In genomic region chr2:27043461-27043860, GRCm38 (mm10) we compare ENCODE assay signal across 8 mouse cellular contexts. TPM values are rescaled to one million over a fixed set of nuclear protein-coding genes. Genes with fewer than 3 reads are reported as not detected.
DNase-seq lines count a peak whose midpoint lies in the region; ATAC-seq and TF ChIP-seq lines count a peak whose summit lies in the region.

No protein-coding gene starts in this region.

- intact Hi-C loops in heart, postnatal 14 days (cut with DNase I), result loop anchor here (1.0 to 5.0 kb wide), 3 partner anchors 34 to 192 kb away; partner anchors contain the start of gene Adamtsl2

- H3K36me3 ChIP-seq in C2C12 (ENCODE audit: control insufficient read depth, insufficient read depth), result no peaks in the 10 kb centered on the region
- no peaks in the 10 kb centered on the region for H3K36me3 ChIP-seq in forebrain, embryonic 15.5 days
- H3K36me3 ChIP-seq in liver, embryonic 16.5 days (ENCODE audit: control insufficient read depth, insufficient read depth), result no peaks in the 10 kb centered on the region

- H3K4me1 ChIP-seq in forebrain, embryonic 15.5 days, result peaks cover 4% of the 10 kb centered on the region; the same call in 1 of the 2 replicates
- H3K4me1 ChIP-seq in liver, embryonic 16.5 days (ENCODE audit: control insufficient read depth, low read depth, low read length), result peaks cover 5% of the 10 kb centered on the region

- H3K79me3 ChIP-seq in C2C12 (ENCODE audit: low read depth), result no peaks in the 10 kb centered on the region

- H3ac ChIP-seq in C2C12 (ENCODE audit: control insufficient read depth, insufficient read length, low read depth), result no peak overlapping the region

- peak; percentile 94 for ATAC-seq in forebrain, embryonic 15.5 days (replicated peaks)
- 0 out of 2 replicates have a peak, but pooled peaks have one; percentile 23 for ATAC-seq in liver, embryonic 16.5 days (ENCODE audit: low read depth)

- H3K9me3 ChIP-seq in forebrain, embryonic 15.5 days, result no peaks in the 10 kb centered on the region
- H3K9me3 ChIP-seq in liver, embryonic 16.5 days (replicated peaks; ENCODE audit: control insufficient read depth, low read length), result no peaks in the 10 kb centered on the region

- peaks cover 61% of the 10 kb centered on the region for H3K27me3 ChIP-seq in C2C12 (ENCODE audit: control insufficient read depth, insufficient read depth, insufficient read length)
- no peaks in the 10 kb centered on the region for H3K27me3 ChIP-seq in forebrain, embryonic 15.5 days
- H3K27me3 ChIP-seq in liver, embryonic 16.5 days (ENCODE audit: control insufficient read depth, insufficient read depth, low read depth, low read length), result no peaks in the 10 kb centered on the region

- H3K4me3 ChIP-seq in C2C12 (ENCODE audit: insufficient read depth, poor library complexity, severe bottlenecking), result no peak overlapping the region
- H3K4me3 ChIP-seq in forebrain, embryonic 15.5 days, result no peak overlapping the region
- no peak overlapping the region for H3K4me3 ChIP-seq in liver, embryonic 16.5 days (ENCODE audit: low read depth, low read length)

- H3K79me2 ChIP-seq in C2C12 (ENCODE audit: control insufficient read depth, insufficient read depth), result no peaks in the 10 kb centered on the region

- TF ChIP-seq CTCF in C2C12 (IDR thresholded peaks at IDR 0.05; ENCODE audit: control insufficient read depth, insufficient read depth, insufficient read length), result peak; percentile 88

- no peak overlapping the region for H3K4me2 ChIP-seq in forebrain, embryonic 15.5 days (replicated peaks)
- H3K4me2 ChIP-seq in liver, embryonic 16.5 days (ENCODE audit: low read depth, low read length), result no peak overlapping the region

- H3K27ac ChIP-seq in forebrain, embryonic 15.5 days (replicated peaks), result no peak overlapping the region
- no peak overlapping the region for H3K27ac ChIP-seq in liver, embryonic 16.5 days (ENCODE audit: low read length)

- 33% methylated on average over 3 of the region's 3 CpGs for WGBS in forebrain, embryonic 15.5 days
- WGBS in liver, embryonic 16.5 days (ENCODE audit: insufficient replicate concordance), result 17% methylated on average over 3 of the region's 3 CpGs

- peak; percentile 32 for DNase-seq in c-Kit-positive CD71-positive TER-119-positive erythroid progenitor cells, embryonic 14.5 days (ENCODE audit: low spot score)
- DNase-seq in heart, postnatal 14 days, result peak; percentile 91 to 95
- DNase-seq in layer of hippocampus, adult 11-12 months (ENCODE audit: low spot score), result peak; percentile 93
- peak; percentile 66 for DNase-seq in ovary, adult 18-20 months (ENCODE audit: low spot score)
- DNase-seq in thymus, adult 18-20 months, result peak; percentile 65 to 68

- H3K9ac ChIP-seq in forebrain, embryonic 15.5 days (replicated peaks), result no peak overlapping the region
- H3K9ac ChIP-seq in liver, embryonic 16.5 days (ENCODE audit: low read depth, low read length), result no peak overlapping the region

TF ChIP-seq in C2C12, 6 proteins besides CTCF, POLR2A, EP300 and RAD21:
- TF ChIP-seq MAX (IDR thresholded peaks at IDR 0.05), result no peak
- no peak for TF ChIP-seq CEBPB (IDR thresholded peaks at IDR 0.05; ENCODE audit: low read depth)
- TF ChIP-seq USF1 (IDR thresholded peaks at IDR 0.05; ENCODE audit: low read depth), result no peak
- no peak for TF ChIP-seq MYOD1 (IDR thresholded peaks at IDR 0.05; ENCODE audit: control insufficient read depth, insufficient read length, low read depth)
- no peak for TF ChIP-seq MYOG (IDR thresholded peaks at IDR 0.05; ENCODE audit: control insufficient read depth, extremely low read depth, insufficient read length)
- no peak for TF ChIP-seq FOSL1 (IDR thresholded peaks at IDR 0.05; ENCODE audit: insufficient read depth, low read length, poor library complexity, severe bottlenecking)

RNA-seq across cellular contexts. Expression of gene Slc2a6, which starts 15.7 kb away (rescaled TPM):
- 0.55 TPM for polyA plus RNA-seq in C2C12 (2012; fragmentation: generic; extraction: Trizol)
- 5.2 TPM in 2 replicates for polyA plus RNA-seq in forebrain, embryonic 15.5 days (2015; fragmentation: Nextera tagmentation; extraction: Ambion mirVana)
- total RNA-seq in heart, postnatal 14 days (2021), result under 1 TPM; 0.41 TPM
- 0.32 and 0.40 TPM in 2 replicates for polyA plus RNA-seq in liver, embryonic 16.5 days (2015; fragmentation: Nextera tagmentation; extraction: Ambion mirVana)

RNA-seq across cellular contexts. Expression of gene Mymk, which starts 28.5 kb away (rescaled TPM):
- 3.8 TPM for polyA plus RNA-seq in C2C12 (2012; fragmentation: generic; extraction: Trizol)
- polyA plus RNA-seq in forebrain, embryonic 15.5 days (2015; fragmentation: Nextera tagmentation; extraction: Ambion mirVana), result 0.17 TPM in 1 of 2 replicates, not detected in the other
- total RNA-seq in heart, postnatal 14 days (2021), result not detected
- polyA plus RNA-seq in liver, embryonic 16.5 days (2015; fragmentation: Nextera tagmentation; extraction: Ambion mirVana), result 0.90 and 2.8 TPM in 2 replicates

RNA-seq across cellular contexts. Expression of gene Cacfd1, which starts 33.7 kb away (rescaled TPM):
- 18.4 TPM for polyA plus RNA-seq in C2C12 (2012; fragmentation: generic; extraction: Trizol)
- polyA plus RNA-seq in forebrain, embryonic 15.5 days (2015; fragmentation: Nextera tagmentation; extraction: Ambion mirVana), result 120 and 121 TPM in 2 replicates
- total RNA-seq in heart, postnatal 14 days (2021), result 10 to 100 TPM; 32.4 to 37.2 TPM
- 13.7 and 14.3 TPM in 2 replicates for polyA plus RNA-seq in liver, embryonic 16.5 days (2015; fragmentation: Nextera tagmentation; extraction: Ambion mirVana)

RNA-seq across cellular contexts. Expression of gene Adamtsl2, which starts 35.7 kb away (rescaled TPM):
- 0.04 TPM for polyA plus RNA-seq in C2C12 (2012; fragmentation: generic; extraction: Trizol)
- polyA plus RNA-seq in forebrain, embryonic 15.5 days (2015; fragmentation: Nextera tagmentation; extraction: Ambion mirVana), result 6.8 and 9.5 TPM in 2 replicates
- total RNA-seq in heart, postnatal 14 days (2021), result 10 to 100 TPM; 27.9 to 36.3 TPM
- 0.40 and 0.76 TPM in 2 replicates for polyA plus RNA-seq in liver, embryonic 16.5 days (2015; fragmentation: Nextera tagmentation; extraction: Ambion mirVana)

Comparison
In these comparisons a context has a peak if more than half of its experiments do, and no peak if none do; other contexts are left out.
1. DNase-seq: peak in every context shown above with its lines; median percentile 93 in heart, postnatal 14 days; 93 in layer of hippocampus, adult 11-12 months; 66 in thymus, adult 18-20 months; 66 in ovary, adult 18-20 months; 32 in c-Kit-positive CD71-positive TER-119-positive erythroid progenitor cells, embryonic 14.5 days.